Comparison of ENCODE assay signal across 16 mouse cellular contexts in genomic region chr14:113431220-113431619, GRCm38 (mm10).
DNase-seq lines count a peak whose midpoint lies in the region; TF ChIP-seq lines count a peak whose summit lies in the region.
"Had no signal": no experiment of that assay in that cellular context is flagged by ENCODE, and none has a peak within 500 bp of the region (broad histone marks: within the 10 kb centered on the region; RNA-seq: fewer than 3 reads in every experiment).

No protein-coding gene starts in this region.

- no peak for TF ChIP-seq POLR2A in kidney, adult 2 months (IDR thresholded peaks at IDR 0.05; ENCODE audit: low read depth, low read length)

- H3K27ac ChIP-seq in kidney, adult 2 months (ENCODE audit: insufficient read depth, low read depth, low read length) = no peak overlapping the region
- H3K27ac ChIP-seq: heart, embryonic 13.5 days; intestine, embryonic 15.5 days; limb, embryonic 13.5 days had no signal

- no peaks in the 10 kb centered on the region for H3K4me1 ChIP-seq in kidney, adult 2 months (ENCODE audit: control insufficient read depth, insufficient read depth, low read length)
- H3K4me1 ChIP-seq: heart, embryonic 13.5 days; intestine, embryonic 15.5 days; limb, embryonic 13.5 days had no signal

- H3K4me3 ChIP-seq in kidney, adult 2 months (ENCODE audit: insufficient read depth, low read depth, low read length) = no peak overlapping the region
- H3K4me3 ChIP-seq: erythroblast, embryonic 14.5 days; heart, embryonic 13.5 days; intestine, embryonic 15.5 days; limb, embryonic 13.5 days had no signal

- peak; percentile 11 for DNase-seq in left cerebral cortex, postnatal 4 days
- DNase-seq in left cerebral cortex, adult 11 months (ENCODE audit: low spot score) = no peak
- DNase-seq in cerebellum, adult 11-12 months = peak; percentile 67
- DNase-seq in cerebellum, postnatal 14 days = peak; percentile 33 to 78
- DNase-seq in layer of hippocampus, adult 9-11 months = peak; percentile 64
- no peak for DNase-seq in kidney, adult 2 months
- DNase-seq in lung, postnatal 36 days = no peak
- DNase-seq: adrenal gland, postnatal 25 days; gastrocnemius, postnatal 25 days; kidney, postnatal 25 days; lung, adult 2 months had no signal

- TF ChIP-seq CTCF in kidney, adult 2 months (conservative IDR thresholded peaks at IDR 0.05; ENCODE audit: insufficient read depth, insufficient read length, low read depth, low read length) = no peak

- H3K36me3 ChIP-seq in kidney, adult 2 months (ENCODE audit: control insufficient read depth, insufficient read depth, low read length) = no peaks in the 10 kb centered on the region
- H3K36me3 ChIP-seq: heart, embryonic 13.5 days; intestine, embryonic 15.5 days; limb, embryonic 13.5 days had no signal

- intact Hi-C loops in left cerebral cortex, postnatal 4 days (cut with DNase I) = no loop called here

- H3K27me3 ChIP-seq in kidney, adult 2 months (replicated peaks; ENCODE audit: control insufficient read depth, insufficient read depth, low read length) = no peaks in the 10 kb centered on the region
- H3K27me3 ChIP-seq: CH12.LX; heart, embryonic 13.5 days; intestine, embryonic 15.5 days; limb, embryonic 13.5 days had no signal

- WGBS in kidney, adult 2 months = 67% methylated on average over 4 of the region's 4 CpGs

Comparison
In these comparisons a context has a peak if more than half of its experiments do, and no peak if none do; other contexts are left out.
1. DNase-seq: peak in left cerebral cortex, postnatal 4 days (single experiment), cerebellum, adult 11-12 months (single experiment), cerebellum, postnatal 14 days (2 of 2) and layer of hippocampus, adult 9-11 months (single experiment); none in left cerebral cortex, adult 11 months (single experiment), kidney, adult 2 months (single experiment) and lung, postnatal 36 days (single experiment).